Mouse (Mus musculus) erythroid progenitor cell, adult 5-6 weeks (primary cell): ENCODE results near the gene Espn. TPM values are rescaled to one million over a fixed set of nuclear protein-coding genes. Genes with fewer than 3 reads are reported as not detected.

ENCODE experiments used
- ATAC-seq: replicated peaks from 2 replicates; pipeline ENCODE4 v1.8.0; 2016; ENCODE audit warnings: moderate number of reproducible peaks, mild to moderate bottlenecking, moderate TSS enrichment, inconsistent platforms; ENCODE audit not compliant: poor library complexity, low FRiP score, severe bottlenecking
- total RNA-seq, 2 experiments: library from RNA; stranded (forward) in 1 of 2; stranded (reverse) in 1 of 2; fragments of 150-400 nt in 1 of 2; fragments of 186-747, 209-891 nt in 1 of 2; gene quantifications; 2 replicates each; pipeline versions ENCODE4 v1.2.3 to v1.2.4; 2015 to 2017; ENCODE audit warnings: low replicate concordance in 2 of 2

Espn gene
- total RNA-seq, 2 experiments from 2014 or later, result not detected

DNA sequence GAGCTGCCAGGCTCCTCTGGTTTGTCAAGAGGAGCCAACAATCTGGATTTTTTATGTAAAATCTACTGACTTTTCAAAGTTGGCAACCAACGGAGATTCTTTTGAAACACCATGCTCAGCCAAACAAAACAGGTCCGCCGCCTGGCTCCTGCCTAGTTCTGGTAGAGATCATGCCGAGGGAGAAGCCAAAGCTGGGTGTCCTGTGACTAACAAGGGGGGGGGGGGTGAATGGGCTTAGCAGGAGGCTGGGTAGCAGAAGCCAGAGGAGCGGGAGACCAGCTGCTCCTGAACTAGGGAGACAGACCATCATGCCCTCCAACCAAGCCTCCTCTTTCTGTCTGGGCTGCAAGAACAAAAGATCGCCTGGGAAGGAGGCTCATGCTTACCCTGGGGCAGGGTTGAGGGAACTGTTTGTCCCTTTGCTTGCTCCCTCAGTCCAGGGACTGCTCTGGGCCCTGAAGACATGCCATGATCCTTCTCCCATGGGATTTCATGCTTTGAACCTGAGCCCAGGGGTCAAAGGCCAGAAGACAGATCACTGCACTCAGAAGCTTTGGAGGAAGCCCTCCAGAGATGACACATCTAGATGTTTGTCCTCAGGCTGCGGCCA is 68.5 kb downstream of the Espn start:
- ATAC-seq, result no peak

- no peak for ATAC-seq
Measured at GRCm38 (mm10) chr4:152079931-152080330, 72.2 kb downstream of the Espn start.

GRCm38 (mm10) chr4:152079261-152079660 is 72.9 kb downstream of the Espn start:
- no peak for ATAC-seq

DNA sequence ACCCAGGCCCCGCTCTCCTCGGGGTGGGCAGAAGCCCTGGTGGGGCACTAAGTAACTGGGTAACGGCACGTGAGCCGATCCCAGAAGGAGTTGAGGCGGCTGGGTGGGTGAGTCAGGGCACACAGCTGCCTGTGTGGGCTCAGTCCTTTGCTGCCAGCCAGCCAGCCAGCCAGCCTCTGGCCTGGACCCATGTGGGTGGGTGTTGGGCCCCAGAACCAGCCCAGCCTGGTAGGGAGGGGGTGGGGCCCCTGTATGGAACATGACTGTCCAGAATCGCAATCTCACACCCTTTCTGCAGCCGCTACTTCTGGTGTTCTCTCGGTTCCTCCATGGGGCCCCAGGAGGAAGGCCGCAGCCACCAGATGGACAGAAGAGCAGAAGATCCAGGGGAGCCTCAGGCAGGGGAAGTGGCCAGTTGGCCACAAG is 74.1 kb downstream of the Espn start:
- no peak for ATAC-seq

DNA sequence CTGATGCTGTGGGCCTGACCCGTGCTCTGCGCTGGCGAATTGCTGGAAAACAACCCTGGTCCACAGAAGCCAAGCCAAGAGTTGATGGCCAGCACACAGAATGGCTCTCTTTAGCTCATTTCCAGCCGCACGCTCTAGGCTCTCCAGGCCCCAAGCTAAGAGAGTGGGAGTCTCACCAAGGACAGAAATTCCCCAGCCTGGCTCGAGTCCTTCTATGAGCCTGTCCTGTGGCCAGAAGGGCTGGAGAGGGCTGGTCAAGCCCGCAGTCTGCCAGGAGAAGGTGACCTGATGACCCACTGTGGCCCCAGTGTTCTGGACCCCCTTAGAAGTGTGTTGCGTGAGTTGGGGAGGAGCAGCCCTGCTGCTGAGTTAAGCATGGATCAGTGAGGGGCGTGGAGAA is 75.0 kb downstream of the Espn start:
- no peak for ATAC-seq

- no peak for ATAC-seq
Measured at GRCm38 (mm10) chr4:152074548-152074947, 77.6 kb downstream of the Espn start.

GRCm38 (mm10) chr4:152073715-152074114 is 78.5 kb downstream of the Espn start:
- no peak for ATAC-seq

- no peak for ATAC-seq
Measured at GRCm38 (mm10) chr4:152072655-152073054, 79.5 kb downstream of the Espn start.

DNA sequence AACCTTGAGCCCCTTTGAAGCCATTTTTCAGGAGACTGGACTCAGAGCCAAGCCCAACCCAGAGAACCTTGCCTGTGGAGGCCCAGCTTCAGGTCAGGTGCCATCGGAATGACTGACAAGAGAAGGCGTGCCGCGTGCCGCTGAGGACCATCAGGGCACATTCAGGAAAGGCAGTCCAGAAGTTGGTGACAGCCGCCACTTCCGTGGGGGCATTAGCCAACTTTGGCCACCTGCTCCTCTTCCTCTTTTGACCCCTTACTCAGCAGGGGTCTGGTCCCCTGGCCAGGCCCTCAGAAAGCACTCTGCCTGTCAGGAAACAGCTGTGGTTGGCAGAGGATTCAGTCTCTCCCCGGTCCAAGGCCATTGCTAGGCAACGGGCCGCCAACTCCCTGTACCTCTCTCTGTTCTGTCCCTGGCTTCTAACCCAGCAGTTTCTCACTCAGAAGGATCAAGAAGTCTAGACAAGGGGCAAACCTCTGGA is 80.0 kb downstream of the Espn start, which contains the start of gene Plekhg5:
Plekhg5 (plus strand) TSS at position 378 of the 481 bp plus-strand sequence.
- ATAC-seq, result no peak

DNA sequence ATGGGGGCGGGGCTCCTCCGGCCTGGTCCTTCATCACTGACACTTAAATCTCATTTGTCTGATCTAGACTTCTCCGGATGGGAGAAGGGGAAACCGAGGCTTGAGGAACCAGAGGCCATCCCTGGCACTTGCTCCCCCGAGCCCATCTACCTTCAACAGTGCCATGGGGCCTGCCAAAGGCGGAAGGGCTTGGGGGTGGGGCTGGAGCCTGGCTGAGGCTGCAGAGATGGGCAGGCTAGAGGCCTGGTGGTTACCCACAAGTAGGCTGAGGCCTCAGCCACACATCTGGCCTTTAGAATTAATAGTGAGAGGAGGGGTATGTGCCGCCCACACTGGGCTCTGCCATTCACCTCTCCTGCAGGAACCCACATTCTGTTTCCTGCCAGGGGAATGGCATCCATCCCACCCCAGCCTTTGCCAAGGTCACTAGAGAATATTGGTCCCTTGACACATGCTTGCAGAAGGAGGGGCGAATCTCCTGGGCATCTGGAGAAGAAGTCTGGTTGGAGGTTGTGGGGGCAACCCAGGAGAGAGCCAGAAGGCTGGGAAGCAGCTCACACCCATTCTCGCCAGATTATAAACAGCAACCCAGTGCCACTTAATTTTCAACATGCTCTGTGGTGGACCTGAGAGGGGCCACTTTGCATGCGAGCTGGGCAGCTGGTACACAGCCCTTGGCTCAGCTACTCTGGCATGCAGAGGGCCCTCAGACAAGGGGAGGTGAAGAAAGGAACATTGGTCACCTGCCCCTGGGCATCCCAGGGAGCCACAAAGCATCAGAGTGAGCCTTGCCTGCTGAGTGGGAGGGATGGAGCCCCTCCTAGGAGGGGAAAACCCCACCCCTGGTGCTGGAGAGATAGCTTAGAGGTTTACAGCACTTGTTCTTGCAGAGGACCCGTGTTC is 81.4 kb downstream of the Espn start:
- no peak for ATAC-seq

Other genes with a start within 250 kb of the Espn start
- gene Dnajc11, start 218.7 kb downstream of the Espn start, total RNA-seq (2015; ENCODE audit: low replicate concordance), result 41.9 and 46.9 TPM in 2 replicates
- gene Dnajc11, start 218.7 kb downstream of the Espn start, total RNA-seq (2017; ENCODE audit: low replicate concordance), result 72.3 and 79.2 TPM in 2 replicates
- gene Thap3, start 163.4 kb downstream of the Espn start, total RNA-seq (2015; ENCODE audit: low replicate concordance), result 6.8 TPM in 1 of 2 replicates, not detected in the other
- 4.0 TPM in 1 of 2 replicates, not detected in the other for gene Thap3, start 163.4 kb downstream of the Espn start, total RNA-seq (2017; ENCODE audit: low replicate concordance)
- gene Phf13, start 156.1 kb downstream of the Espn start, total RNA-seq (2015; ENCODE audit: low replicate concordance), result 2.5 and 2.9 TPM in 2 replicates
- gene Phf13, start 156.1 kb downstream of the Espn start, total RNA-seq (2017; ENCODE audit: low replicate concordance), result 0.83 and 4.6 TPM in 2 replicates
- gene Klhl21, start 143.6 kb downstream of the Espn start, total RNA-seq (2015; ENCODE audit: low replicate concordance), result 1.3 and 2.9 TPM in 2 replicates
- gene Klhl21, start 143.6 kb downstream of the Espn start, total RNA-seq (2017; ENCODE audit: low replicate concordance), result 0.91 and 1.0 TPM in 2 replicates
- gene Zbtb48, start 124.7 kb downstream of the Espn start, total RNA-seq (2015; ENCODE audit: low replicate concordance), result 5.4 TPM in 1 of 2 replicates, not detected in the other
- 2.7 and 4.2 TPM in 2 replicates for gene Zbtb48, start 124.7 kb downstream of the Espn start, total RNA-seq (2017; ENCODE audit: low replicate concordance)
- gene Tas1r1, start 113.8 kb downstream of the Espn start, total RNA-seq (2015; ENCODE audit: low replicate concordance), result not detected in 2 replicates
- gene Tas1r1, start 113.8 kb downstream of the Espn start, total RNA-seq (2017; ENCODE audit: low replicate concordance), result not detected in 2 replicates
- 7.1 and 10.1 TPM in 2 replicates for gene Nol9, start 113.0 kb downstream of the Espn start, total RNA-seq (2015; ENCODE audit: low replicate concordance)
- 4.9 and 5.0 TPM in 2 replicates for gene Nol9, start 113.0 kb downstream of the Espn start, total RNA-seq (2017; ENCODE audit: low replicate concordance)
- gene Plekhg5, start 79.9 kb downstream of the Espn start, total RNA-seq (2015; ENCODE audit: low replicate concordance), result 1.7 and 2.9 TPM in 2 replicates
- 3.5 and 5.3 TPM in 2 replicates for gene Plekhg5, start 79.9 kb downstream of the Espn start, total RNA-seq (2017; ENCODE audit: low replicate concordance)
- not detected in 2 replicates for gene Tnfrsf25, start 36.4 kb downstream of the Espn start, total RNA-seq (2015; ENCODE audit: low replicate concordance)
- gene Tnfrsf25, start 36.4 kb downstream of the Espn start, total RNA-seq (2017; ENCODE audit: low replicate concordance), result 2.0 TPM in 1 of 2 replicates, not detected in the other
- not detected in 2 replicates for gene Hes2, start 6.5 kb upstream of the Espn start, total RNA-seq (2015; ENCODE audit: low replicate concordance)
- gene Hes2, start 6.5 kb upstream of the Espn start, total RNA-seq (2017; ENCODE audit: low replicate concordance), result not detected in 2 replicates
- gene Acot7, start 25.8 kb upstream of the Espn start, total RNA-seq (2015; ENCODE audit: low replicate concordance), result 15.1 and 30.2 TPM in 2 replicates
- gene Acot7, start 25.8 kb upstream of the Espn start, total RNA-seq (2017; ENCODE audit: low replicate concordance), result 3.7 and 3.9 TPM in 2 replicates
- gene Gpr153, start 121.9 kb upstream of the Espn start, total RNA-seq (2015; ENCODE audit: low replicate concordance), result not detected in 2 replicates
- gene Gpr153, start 121.9 kb upstream of the Espn start, total RNA-seq (2017; ENCODE audit: low replicate concordance), result not detected in 2 replicates
- gene Hes3, start 139.3 kb upstream of the Espn start, total RNA-seq (2015; ENCODE audit: low replicate concordance), result not detected in 2 replicates
- not detected in 2 replicates for gene Hes3, start 139.3 kb upstream of the Espn start, total RNA-seq (2017; ENCODE audit: low replicate concordance)
- gene Icmt, start 144.9 kb upstream of the Espn start, total RNA-seq (2015; ENCODE audit: low replicate concordance), result 8.0 and 24.5 TPM in 2 replicates
- 14.2 TPM in 2 replicates for gene Icmt, start 144.9 kb upstream of the Espn start, total RNA-seq (2017; ENCODE audit: low replicate concordance)
- not detected in 2 replicates for gene Rnf207, start 166.6 kb upstream of the Espn start, total RNA-seq (2015; ENCODE audit: low replicate concordance)
- not detected in 2 replicates for gene Rnf207, start 166.6 kb upstream of the Espn start, total RNA-seq (2017; ENCODE audit: low replicate concordance)
- gene Rpl22, start 173.4 kb upstream of the Espn start, total RNA-seq (2015; ENCODE audit: low replicate concordance), result 429 and 481 TPM in 2 replicates
- gene Rpl22, start 173.4 kb upstream of the Espn start, total RNA-seq (2017; ENCODE audit: low replicate concordance), result 506 and 514 TPM in 2 replicates
- not detected in 2 replicates for gene Chd5, start 186.3 kb upstream of the Espn start, total RNA-seq (2015; ENCODE audit: low replicate concordance)
- gene Chd5, start 186.3 kb upstream of the Espn start, total RNA-seq (2017; ENCODE audit: low replicate concordance), result not detected in 2 replicates